Mouse (Mus musculus) cerebellum, postnatal 4 days (tissue): ENCODE results near the gene Chd1l.

Experiments used
- DNase-seq, 2 experiments: peaks; one replicate each; pipeline ENCODE4 v3.0.0; 2022; ENCODE audit warnings: low spot score in 2 of 2, mixed read lengths in 1 of 2

The Chd1l gene

DNA sequence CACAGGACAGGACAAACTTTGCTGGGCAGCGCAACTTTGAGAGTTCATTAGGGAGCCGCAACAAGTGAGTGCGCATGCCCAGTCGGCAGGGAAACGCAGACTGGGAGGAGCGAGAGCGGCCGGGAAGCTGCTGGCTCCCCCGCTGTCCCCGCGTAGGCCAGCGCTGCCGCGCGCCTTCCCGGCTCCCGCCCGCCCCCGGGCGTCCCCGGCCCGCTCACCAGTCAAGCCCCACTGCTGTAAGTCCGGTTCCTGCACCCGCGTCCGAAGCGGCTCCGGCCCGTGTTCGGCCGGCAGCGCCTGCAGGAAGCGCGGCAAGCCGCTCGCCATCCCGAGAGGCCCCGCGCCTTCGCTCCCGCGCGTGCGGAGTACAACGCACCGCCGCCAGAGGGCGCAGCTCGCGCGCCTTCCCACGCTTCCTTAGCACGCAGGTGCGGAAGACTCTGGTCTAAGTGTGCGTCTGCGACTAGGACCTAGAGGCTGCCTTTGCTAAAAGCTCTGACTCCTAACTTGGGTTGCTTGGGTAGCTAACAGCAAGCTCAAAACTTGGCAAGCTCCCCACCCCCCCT lies at the start of gene Chd1l:
TSS of gene Chd1l (minus strand) at position 359 of the 566 bp plus-strand sequence.
- peak; percentile 80 to 94 for DNase-seq

DNA sequence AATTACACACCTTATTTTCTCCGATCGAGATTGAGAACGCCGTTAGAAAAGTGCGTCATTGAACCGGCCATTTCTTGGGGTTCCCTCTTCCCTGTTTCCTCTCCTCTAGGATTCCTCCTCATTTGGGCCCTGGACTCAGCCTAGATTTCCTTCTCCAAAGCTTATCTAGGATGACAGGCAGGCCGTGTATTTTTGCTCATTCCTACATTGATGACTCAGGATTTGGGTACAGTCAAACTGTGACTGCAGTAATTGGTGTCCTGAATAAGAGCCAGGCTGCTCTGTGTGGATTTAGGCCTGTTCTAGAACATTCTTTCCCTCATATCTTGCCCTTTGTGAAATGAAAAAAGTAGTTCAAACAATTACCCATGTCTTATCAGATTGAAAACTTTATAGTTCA lies 49.7 kb upstream of the Chd1l start:
- DNase-seq = no peak

DNA sequence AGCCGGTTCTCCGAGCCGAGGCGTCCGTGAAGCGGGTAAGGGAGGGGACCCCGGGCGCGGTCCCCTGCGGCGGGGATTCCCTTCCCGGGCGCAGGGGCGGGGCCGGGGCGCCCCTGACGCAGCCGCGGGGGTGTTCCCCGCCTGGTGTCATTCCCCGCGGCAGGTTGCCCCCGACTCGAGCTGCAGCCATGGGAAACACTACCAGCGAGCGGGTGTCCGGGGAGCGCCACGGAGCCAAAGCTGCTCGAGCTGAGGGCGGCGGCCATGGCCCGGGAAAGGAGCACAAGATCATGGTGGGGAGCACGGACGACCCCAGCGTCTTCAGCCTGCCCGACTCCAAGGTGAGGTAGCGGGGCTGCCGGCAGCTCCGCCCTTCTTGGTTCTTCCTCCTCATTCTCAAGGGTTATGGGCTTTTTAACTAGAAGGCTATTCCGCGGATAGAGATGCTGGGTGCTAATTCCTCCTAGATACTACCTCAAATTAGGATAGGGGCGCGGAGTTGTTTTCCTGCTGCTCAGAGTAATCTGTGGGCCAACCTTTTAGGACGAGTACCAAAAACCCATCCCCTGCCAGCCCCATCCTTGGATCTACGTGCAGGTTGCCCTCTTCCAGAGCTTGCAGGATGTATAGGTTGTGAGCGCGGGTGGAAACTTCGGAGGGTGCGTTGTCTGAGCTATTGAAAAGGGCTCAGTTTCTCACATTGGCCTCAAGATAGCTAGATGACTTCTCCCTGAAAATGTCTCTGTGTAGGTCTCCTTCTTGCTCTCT lies 48.6 kb upstream of the Chd1l start:
- DNase-seq = no peak

DNA sequence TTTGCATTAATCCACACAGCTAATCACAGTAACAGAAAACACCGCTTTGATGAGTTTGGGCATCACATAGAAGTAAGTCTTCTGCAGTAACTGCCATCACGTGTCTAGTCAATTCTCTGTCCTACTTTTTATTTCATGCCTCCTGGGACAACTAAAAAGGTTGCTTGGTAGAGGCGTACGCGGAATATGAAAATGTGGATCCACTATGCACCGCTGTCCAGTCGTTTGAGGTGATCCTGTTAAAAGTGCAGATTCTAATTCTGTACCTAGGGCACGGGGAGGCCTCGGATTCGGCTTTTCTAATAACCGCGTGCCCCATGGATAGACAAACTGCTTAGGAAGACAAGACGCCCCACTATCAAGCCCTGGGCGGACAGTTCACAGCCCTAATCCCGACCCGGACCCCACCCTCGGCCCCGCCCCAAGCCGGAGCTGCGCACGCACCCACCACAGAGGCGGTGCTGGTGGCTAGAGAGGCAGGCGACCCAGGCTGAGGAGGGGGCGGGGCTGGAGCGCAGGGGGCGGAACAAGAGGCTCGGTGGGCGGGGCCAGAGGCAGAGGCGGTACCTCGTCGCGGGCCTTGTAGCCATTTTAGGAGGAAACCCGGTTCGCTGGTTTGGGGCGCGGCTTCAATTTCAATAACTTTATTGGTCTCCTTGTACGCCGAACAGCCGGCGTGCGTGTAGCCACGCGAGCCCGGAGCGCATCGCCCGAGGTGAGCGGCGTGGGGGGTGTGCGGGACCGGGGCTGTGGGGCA lies 47.8 kb upstream of the Chd1l start, which contains the start of gene Prkab2:
TSS of gene Prkab2 (plus strand) at position 539 of the 757 bp plus-strand sequence.
- DNase-seq = peak; percentile 98 to 100

DNA sequence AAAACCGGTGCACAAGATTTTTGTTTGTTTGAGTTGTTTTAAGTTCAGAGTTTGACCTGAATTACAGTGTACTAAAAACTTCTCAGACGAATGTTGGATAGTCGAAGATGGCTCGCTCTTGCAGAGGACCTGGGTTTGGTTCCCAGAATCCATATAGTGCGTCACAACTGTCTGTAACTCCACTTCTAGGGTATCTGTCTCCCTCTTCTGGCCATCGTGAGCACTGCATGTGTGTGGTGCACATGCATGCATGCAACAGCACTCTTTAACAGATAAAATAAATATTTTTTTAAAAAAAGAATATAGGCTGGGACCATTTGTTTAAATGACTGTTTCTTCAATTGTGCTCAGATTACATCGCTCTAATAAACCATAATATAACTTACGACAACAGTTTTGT lies 44.9 kb upstream of the Chd1l start:
- peak in 1 of 2 experiments; percentile 10 for DNase-seq

DNA sequence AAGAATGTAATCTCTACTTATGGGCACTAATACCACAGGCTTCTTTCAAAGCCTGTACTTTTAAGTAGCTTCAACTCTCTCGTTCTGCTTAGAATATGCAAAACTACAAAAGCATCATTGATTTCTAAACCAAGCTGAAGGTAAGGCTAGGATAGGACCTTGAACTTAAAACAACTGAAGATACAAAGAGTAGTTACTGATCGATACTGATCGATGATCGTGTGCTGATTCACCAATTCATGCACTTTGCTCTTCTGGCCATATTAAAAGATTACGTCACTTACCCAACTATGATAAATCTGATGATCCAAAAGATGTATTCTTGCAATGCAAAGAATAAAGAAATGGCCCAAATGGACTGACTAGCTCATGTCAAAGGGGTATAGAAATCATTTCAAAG lies 43.8 kb upstream of the Chd1l start:
- DNase-seq = no peak

DNA sequence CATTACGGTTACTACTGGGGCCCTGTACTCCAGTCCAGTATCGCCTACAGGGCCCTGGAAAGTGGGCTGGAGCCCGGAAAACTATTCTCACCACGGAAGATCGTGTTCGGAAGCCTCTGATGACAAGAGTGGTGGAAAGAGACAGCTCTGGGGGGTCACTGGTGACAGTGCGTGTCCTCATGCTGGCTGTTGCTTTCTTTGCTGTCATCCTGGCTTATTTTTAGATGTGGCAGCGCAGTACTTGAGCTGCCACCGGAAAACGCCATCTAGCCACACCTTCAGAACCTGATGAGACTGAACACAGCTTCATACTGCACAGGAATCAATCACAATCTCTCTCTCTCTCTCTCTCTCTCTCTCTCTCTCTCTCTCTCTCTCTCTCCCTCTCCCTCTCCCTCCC lies 41.6 kb upstream of the Chd1l start:
- DNase-seq = no peak

DNA sequence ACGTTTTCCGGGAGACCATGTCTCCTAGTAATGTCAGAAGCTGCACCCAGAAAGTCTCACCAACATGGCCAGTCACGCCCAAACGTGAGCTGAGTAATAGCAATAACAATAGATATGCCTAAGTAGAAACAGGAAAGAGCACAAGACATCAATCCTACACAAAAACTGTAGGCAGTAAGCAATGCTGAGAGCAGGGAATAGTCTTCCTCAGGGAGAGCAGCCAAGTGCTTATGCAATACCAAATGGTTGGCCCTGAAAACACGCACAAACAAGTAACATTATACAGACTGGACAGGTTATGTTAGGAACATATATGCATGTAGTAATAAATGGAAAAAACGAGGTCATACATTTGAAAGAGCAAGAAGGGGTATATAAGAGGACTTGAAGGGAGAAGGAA lies 39.5 kb upstream of the Chd1l start:
- no peak for DNase-seq

DNA sequence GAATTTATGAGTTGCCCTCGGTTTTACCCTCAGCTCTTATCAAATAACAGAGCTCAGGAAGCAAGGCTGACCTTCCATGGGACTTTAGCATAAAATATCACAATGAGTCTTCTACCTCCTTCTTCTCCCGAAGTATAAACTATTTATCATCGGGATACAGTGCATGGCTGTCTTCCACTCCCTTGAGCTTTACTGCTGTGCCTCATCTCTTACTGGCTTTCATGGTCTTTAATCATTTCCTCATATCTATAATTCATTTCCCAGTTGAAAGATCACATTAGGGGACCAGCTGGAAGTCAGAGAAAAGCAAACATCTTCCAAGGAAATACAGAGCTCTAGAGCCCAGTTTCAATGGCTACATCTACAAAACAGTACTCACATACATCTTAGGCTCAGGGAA lies 39.0 kb upstream of the Chd1l start:
- no peak for DNase-seq

DNA sequence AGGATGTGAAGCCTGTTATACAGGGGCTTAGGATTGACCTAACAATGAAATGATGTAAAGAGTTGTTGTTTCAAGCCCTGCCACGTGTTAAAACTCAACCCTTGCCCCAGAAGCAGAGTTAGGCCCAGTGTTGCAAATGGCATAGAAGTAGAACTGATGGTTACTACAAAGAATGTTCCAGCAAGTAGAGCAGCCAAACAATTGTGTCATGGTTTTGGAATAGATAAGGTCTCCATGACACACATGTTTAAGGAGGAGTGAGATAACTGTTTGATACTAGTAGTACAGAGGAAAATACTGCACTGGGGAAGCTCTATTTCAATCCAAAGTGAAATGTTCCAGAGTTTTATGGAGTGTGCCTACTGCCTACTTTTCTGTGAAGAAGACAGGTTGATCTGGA lies 38.5 kb upstream of the Chd1l start:
- no peak for DNase-seq

DNA sequence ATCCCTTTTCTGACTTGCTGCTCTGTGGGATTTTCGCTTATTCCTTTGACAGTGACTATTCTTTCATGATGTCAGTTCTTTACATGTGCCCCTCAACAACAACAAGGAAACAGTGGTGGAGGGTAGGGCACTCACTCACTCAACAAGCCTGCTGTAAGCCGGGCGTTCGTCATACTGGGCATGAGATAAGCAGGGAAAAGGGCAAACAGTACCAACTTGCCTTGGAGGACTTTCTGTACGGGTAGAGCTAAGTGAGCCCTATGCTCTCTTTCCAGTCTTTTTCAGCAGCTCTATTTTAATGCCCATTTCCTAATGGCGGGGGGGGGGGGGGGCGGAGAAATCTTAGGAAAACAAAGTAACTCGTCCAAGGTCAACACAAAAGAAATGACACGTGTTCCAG lies 32.0 kb upstream of the Chd1l start:
- DNase-seq = no peak

DNA sequence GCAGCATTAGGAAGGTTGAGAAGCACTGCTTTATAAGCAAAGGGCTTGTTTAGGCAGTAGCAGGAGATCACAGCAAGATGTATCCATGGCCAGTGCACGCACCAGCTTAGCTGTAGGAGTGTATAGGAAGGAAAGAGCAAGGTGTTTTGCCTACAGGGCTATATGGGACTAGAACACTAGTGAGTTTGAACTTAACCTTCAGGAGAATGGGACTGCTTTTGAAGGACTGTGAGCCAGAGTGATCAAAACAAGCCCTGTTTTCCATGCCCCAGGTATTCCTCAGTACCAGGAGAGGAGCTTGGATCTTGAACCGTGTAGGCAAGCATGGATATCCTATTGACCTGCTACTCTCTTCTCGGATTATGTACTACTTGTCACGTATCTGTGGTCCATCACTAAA lies 31.4 kb upstream of the Chd1l start:
- DNase-seq = no peak

DNA sequence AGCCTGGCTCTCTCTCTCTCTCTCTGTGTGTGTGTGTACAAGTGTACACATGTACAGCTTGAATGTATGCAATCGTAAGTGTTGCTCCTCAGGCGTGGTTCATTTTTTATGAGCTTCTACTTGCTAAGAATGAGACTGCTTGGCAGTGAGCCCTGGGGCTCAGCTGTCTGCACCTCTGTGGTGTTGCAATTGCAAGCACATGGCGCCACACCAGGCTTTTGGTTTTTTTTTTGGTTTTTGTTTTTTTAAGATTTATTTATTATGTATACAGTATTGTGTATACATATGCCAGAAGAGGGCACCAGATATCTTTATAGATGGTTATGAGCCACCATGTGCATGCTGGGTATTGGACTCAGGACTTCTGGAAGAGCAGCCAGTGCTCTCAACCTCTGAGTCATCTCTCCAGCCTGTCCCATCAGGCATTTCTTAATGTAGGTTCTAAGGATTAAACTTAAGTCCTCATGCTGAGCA lies 24.3 kb upstream of the Chd1l start:
- no peak for DNase-seq

DNA sequence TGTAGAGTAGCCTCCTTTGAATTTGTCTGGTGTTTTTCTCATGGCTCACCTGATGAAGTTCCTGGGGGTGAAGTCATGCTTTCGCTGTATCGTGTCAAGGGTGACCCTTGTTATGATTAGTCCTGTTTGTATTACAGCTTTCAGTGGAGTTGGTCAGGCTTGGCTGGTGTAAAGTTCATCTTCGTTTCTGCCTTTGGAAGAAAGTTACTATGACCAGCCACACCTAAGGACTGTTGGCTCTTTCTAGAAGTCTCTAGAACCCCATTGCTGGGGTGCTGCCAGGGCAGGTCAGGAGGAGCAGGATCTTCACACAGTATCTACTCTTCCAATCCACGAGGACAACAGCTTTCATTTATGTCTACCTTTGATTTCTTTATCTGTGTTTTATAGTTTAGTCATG lies 23.5 kb upstream of the Chd1l start:
- DNase-seq = no peak

DNA sequence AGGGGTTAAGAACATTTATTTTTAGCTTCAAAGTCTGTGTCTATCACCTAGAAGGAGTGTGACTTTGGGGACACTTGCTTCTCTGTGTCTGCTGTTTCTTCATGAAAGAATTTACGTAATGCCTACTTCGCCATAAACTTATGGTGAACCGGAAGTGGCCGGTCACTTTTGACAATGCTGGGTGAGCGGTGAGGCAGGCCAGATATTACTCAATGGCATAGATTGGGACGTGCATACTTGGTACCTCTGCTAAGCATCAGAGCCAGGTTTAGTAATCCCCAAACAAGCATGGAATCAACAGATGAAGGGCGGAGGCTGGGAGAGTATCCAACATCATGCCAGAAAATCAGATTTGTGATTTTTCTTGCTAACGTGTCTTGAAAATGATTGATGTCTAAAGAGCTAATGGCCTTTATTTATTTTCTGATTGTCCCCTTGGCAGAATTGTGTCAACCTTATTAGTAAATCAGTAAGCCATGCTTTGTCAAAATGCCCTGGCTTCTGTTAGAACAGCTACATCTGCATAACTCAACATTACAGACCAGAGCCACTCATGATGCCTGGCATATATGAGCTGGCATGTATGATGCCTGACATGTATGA lies 21.4 kb upstream of the Chd1l start:
- DNase-seq = no peak

DNA sequence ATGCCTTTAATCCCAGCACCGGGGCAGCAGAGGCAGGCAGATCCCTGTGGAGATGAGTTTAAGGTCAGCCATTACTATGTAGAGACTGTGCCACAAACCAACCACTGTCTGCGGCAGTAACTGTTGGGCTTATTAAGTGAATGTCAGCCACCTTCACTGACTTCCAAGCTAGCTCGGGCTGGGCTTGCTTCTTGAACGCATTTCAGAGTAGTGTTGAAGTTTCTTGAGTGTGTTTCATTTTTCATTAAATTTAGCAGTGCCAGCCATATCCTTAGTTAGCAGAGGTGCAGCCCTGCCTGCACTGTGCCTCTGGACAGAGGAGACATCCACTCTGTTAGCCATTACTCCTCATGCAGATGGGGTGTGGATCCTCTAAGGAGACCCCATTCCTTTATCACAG lies 20.7 kb upstream of the Chd1l start:
- no peak for DNase-seq

DNA sequence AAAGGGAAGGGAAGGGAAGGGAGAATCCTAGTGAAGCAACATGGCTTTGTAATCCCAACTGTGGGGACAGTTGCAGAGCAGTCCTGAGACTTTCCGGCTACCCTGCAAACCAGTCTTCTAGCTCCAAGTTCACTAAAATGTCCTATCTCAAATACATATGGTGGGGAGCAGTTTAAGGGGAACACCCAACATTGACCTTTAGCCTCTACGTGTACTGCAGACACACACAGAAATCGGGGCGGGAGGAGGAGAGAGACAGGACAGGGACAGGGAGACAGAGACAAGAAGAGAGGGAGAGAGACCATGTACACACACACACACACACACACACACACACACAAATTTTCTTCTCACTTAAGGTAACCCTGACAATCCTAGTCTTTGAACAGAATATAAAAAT lies 19.9 kb upstream of the Chd1l start:
- no peak for DNase-seq

DNA sequence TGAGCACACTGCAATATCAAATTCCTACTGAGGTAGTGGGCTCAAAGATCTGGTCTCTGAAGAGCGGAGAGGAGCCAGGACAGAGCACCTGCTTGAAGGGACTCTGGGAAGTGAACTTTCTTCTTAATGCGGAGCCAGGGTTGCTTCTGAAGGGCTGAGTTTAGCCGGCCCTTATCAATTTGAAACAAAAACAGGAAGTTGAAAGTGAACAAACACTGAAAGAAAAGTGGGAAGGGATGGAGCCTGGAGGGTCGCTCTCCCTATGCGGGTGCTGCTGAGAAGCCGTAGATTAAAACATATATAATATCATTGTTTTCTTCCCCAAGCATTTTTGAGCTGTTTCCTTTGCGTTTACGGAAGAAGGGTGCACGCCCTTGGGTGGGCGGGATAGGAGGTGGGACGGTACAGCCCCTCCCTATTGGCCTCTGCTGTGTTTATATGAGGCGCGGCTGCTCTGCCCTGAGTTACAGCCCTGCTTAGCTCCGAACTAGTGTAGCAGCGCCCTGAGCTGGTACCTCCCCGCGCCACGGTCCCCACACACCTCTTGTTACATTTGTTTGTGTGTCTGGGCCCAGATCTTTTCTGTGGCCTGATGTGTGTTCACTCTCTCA lies 18.5 kb upstream of the Chd1l start, which contains the start of gene Fmo5:
TSS of gene Fmo5 (plus strand) at position 414 of the 611 bp plus-strand sequence.
- DNase-seq = no peak

DNA sequence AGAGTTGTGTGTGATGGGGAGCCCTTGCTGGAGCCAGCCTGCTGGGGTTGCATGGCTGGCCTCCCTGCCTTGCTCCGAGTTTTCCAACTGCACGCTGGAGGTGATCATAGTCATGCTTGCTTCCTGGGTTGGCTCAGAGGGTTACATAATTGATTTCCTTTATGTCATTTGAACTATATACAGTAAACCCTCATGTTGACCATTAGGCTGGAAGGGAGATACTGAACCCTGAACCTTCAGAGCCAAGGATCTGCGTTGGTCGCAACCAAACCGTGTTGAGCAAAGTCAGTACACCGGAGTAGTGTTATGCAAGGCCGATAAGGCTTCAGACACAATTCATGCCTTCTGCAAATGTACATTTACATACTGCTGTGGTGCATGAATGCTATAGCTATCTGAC lies 17.9 kb upstream of the Chd1l start:
- no peak for DNase-seq

DNA sequence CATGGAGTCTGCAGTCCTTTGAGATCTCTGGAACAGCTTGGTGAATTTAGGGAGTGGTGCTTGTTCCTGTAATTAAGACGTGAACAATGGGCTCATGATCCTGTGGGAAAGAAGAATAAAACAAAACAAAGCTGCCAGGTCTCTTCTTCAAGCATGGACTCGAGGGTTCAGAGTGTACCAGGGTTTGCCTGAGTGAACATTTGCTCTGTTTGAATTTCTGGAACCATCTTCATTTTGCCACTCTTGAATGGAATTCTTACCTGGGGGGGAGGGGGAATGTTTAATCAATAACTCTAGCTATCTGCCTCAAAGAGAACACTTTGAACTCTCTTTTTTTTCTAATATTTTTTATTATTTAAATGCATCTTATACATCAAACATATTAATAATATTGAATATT lies 14.6 kb upstream of the Chd1l start:
- no peak for DNase-seq

DNA sequence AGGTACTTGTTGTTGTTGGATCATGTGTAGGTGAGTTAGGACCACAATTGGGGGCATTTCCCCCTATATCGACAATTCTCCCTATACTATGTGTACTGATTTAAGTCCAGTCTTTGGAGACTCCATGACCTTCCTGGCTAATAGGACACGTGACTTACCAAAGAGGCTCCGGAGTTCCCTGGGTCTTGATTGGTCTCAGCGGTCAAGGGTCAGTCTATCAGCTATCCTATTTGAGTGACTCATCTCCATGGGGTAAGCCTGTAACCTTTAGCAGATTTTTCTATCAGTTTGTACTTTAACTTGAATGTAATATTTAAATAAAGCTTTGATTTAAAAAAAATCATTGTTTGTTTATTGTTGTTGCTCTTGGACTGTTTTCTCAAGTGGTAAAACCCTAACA lies 10.7 kb upstream of the Chd1l start:
- no peak for DNase-seq

DNA sequence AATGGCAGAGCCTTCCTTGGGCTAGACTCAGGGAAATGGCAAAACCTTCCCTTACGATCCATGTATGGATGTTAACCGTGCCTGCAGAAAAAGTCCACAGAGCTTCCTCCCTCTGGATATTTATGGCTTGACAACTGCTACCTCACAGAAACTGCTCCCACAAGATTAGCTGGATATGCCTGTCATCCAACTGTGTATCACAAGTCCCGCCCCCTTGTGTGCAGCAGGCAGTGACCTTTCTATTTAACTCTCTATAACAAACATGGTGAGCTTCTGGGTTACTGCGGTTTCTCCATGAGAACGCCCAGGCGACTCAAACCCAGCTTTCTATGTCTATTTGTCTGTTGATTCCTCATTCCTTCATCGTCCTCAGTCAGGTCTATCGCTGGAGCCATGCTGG lies 7.9 kb upstream of the Chd1l start:
- DNase-seq = no peak
